Mouse (Mus musculus): ENCODE measurements around the gene Adamts4.

DNA sequence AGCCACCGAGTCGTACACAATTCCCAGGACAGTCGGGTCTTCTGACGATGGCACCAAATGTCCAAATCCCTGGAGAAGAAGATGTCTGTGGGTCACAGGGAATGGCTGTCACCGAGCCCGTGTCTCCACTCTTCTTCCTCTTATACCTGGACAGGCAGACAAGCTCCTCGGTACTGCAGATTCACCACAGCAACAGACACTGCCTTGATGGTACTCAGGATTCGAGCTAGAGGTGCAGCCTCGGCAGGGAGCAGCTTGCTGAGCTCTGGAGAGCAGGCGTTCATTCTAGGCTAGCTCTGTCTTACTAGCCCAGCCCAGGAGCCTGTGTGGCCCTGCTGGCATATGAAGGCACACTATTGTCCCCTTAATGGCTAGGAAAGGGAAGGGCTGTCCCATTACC, 27.5 kb downstream of the Adamts4 start:
- TF ChIP-seq JUN (IDR thresholded peaks at IDR 0.05; ENCODE audit: insufficient read depth, low read depth, low read length): no peak
- TF ChIP-seq ETS1 (conservative IDR thresholded peaks at IDR 0.05; ENCODE audit: low read depth, low read length): no peak
- no peak for TF ChIP-seq HCFC1 (IDR thresholded peaks at IDR 0.05; ENCODE audit: low read depth, low read length)
